Mouse (Mus musculus): ENCODE measurements at regions not wholly inside any gene's neighbourhood (a gene's known extent, or its start where the extent isn't known, plus 50 kb on each side); places are given as distances from the start of the nearest gene placed in this dataset.

- ATAC-seq (replicated peaks; ENCODE audit: poor library complexity, severe bottlenecking), result peak; percentile 71; the same call in 1 of the 2 replicates
Measured at GRCm38 (mm10) chr3:148004006-148004405, 986.3 kb downstream of the Adgrl2 start.

GRCm38 (mm10) chr3:147999330-147999953 lies 990.9 kb downstream of the Adgrl2 start:
- no peak for ATAC-seq (replicated peaks; ENCODE audit: poor library complexity, severe bottlenecking)

DNA sequence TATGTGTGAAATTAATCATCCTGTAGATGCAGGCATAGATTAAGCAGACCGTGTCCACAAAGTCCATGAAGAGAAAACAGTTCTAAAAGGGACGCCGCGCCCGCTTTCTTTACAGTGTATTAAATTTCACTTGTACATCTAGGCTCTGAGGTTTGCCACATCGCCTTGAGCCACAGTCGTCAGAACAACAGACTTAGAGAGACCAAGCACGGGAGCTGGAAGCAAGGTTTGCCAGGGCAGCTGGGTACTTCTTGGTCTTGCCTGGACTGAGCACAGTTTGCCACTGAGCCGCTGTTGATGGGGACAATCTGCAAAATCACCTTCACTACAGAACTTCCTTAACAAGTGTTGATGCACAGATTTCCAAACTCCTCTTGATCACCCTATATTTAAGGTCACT lies 998.6 kb downstream of the Adgrl2 start:
- ATAC-seq (replicated peaks; ENCODE audit: poor library complexity, severe bottlenecking), result no peak

DNA sequence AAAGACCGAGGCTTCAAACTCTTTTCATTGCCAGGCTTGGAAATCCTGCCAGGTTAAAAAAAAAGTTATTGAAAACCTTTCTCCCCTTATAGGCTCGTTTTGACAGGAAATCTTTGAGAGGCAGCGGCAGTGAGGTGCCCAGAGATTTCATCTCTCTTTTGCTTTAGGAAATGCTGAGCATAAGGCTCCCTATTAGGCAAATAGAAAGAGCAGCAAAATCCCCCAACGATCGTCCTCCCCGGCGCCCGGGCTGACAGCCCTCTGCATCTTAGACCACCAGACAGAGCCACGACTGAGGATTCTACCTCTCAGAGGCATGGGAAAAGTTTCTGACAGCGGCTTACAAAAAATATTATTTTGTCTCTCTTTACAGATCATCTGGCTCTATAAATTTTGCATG lies 999.5 kb downstream of the Adgrl2 start:
- ATAC-seq (replicated peaks; ENCODE audit: poor library complexity, severe bottlenecking), result no peak

DNA sequence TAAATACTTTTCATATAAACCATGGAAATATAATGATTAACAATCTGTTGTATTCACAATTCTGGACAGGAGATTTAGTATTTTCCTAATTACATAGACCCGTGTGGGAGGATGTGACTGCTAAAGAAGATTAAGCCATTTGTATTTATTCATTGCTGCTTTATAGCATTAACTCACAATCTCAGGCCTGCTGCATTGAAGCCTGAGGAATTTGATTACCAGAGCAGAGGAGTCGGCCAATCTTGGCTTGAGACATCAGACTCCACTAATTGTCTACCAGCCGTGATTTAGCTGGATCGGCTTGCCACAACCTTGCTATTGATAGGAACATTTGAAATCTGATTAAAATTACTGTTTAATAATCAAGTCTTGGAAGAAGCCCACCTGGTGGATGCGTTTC lies 1007.5 kb downstream of the Adgrl2 start:
- ATAC-seq (replicated peaks; ENCODE audit: poor library complexity, severe bottlenecking), result no peak

- no peak for ATAC-seq (replicated peaks; ENCODE audit: poor library complexity, severe bottlenecking)
Measured at GRCm38 (mm10) chr3:147981621-147982020, 1008.7 kb downstream of the Adgrl2 start.

DNA sequence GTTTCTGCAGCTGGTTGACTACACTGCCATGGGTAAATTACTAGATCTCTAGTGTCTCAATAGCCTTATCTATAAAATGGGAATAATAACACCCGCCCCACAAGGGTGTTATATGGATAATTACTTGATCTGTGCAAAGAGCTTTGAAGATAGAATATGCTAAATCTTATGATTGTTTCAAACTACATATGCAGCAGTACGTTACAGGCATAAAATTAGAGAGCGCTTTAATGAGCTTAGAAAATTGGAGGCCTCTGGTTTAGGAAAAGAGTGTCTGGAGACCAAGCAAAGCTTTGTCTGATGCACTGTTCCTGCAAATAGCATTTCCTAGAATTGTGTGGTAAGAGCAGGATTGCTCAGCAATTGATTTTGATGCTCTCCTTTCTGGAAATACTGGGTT lies 1013.8 kb downstream of the Adgrl2 start:
- ATAC-seq (replicated peaks; ENCODE audit: poor library complexity, severe bottlenecking), result no peak

DNA sequence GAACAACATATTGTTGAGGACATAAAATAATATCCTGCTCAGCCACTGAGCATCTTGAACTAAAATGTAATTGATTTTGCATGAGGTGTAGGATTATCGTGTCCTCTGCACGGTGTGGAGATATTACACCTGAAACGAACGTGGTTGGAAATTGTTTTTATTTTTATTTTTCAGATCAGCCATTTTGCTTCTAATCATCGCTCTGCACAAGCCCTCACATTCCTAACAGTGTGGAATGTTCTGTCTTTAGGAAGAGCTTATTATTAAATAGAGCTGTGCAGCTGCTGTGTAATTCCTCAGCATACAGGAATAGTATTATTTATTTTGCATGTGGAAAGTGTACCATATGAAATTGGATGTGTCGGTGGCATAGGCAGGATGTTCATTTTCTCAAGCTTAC lies 1014.3 kb downstream of the Adgrl2 start:
- ATAC-seq (replicated peaks; ENCODE audit: poor library complexity, severe bottlenecking), result no peak

GRCm38 (mm10) chr3:147975500-147975899 lies 1014.9 kb downstream of the Adgrl2 start:
- no peak for ATAC-seq (replicated peaks; ENCODE audit: poor library complexity, severe bottlenecking)

- ATAC-seq (replicated peaks; ENCODE audit: poor library complexity, severe bottlenecking), result no peak
Measured at GRCm38 (mm10) chr3:147974515-147974914, 1015.8 kb downstream of the Adgrl2 start.

GRCm38 (mm10) chr3:147968271-147968670 lies 1022.1 kb downstream of the Adgrl2 start:
- ATAC-seq (replicated peaks; ENCODE audit: poor library complexity, severe bottlenecking), result no peak

- no peak for ATAC-seq (replicated peaks; ENCODE audit: poor library complexity, severe bottlenecking)
Measured at GRCm38 (mm10) chr3:147967866-147968265, 1022.5 kb downstream of the Adgrl2 start.

DNA sequence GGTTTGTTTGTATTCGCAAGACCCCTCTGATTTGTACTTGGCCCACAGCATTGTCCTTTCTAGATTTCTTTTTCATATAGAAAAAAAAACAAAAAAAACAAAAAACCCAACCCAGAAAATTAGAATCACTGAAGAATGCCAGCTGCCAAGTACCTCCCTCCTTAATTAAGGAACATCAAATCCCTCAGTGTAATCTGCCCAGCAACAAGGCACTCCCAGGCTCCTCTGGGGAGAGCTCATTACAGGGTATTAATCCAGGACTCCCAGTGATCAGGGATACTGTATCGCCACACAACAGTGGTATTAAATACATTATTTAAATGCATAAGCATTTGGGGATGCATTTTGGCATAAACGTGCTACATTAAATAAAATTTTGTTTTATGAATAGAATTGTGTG lies 1023.1 kb downstream of the Adgrl2 start:
- no peak for ATAC-seq (replicated peaks; ENCODE audit: poor library complexity, severe bottlenecking)

GRCm38 (mm10) chr3:147966827-147967226 lies 1023.5 kb downstream of the Adgrl2 start:
- ATAC-seq (replicated peaks; ENCODE audit: poor library complexity, severe bottlenecking), result no peak

- no peak for ATAC-seq (replicated peaks; ENCODE audit: poor library complexity, severe bottlenecking)
Measured at GRCm38 (mm10) chr3:147966379-147966778, 1024.0 kb downstream of the Adgrl2 start.

- no peak for ATAC-seq (replicated peaks; ENCODE audit: poor library complexity, severe bottlenecking)
Measured at GRCm38 (mm10) chr3:147963698-147964476, 1026.5 kb downstream of the Adgrl2 start.

DNA sequence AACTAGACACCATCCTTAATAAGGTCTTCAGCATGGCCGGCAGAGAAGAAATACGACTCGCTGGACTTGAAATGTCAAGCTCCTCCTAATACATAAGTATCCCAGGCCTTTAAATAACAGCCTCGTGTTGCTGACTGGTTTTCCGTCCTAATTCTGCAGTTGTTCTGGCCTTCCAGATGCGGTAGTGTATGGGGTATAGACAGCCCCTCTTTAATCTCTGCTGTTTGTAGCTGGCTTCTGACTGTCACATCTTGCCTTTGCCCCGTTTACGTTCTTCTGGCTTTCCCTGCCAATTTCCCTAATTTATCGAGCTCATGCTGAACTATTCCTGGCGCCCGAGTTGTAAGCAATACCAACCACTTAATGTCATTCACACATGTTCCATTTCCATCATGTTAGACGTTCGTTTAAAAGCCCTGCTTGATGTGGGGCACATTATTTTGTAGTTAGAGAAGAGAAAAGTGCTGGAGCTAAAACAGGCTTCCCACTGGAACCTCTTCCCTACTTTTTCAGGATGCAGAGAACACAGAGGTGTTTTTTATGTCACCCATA lies 1042.2 kb downstream of the Adgrl2 start:
- ATAC-seq (replicated peaks; ENCODE audit: poor library complexity, severe bottlenecking), result no peak

- ATAC-seq (replicated peaks; ENCODE audit: poor library complexity, severe bottlenecking), result no peak
Measured at GRCm38 (mm10) chr3:147943314-147943713, 1047.0 kb downstream of the Adgrl2 start.

- ATAC-seq (replicated peaks; ENCODE audit: poor library complexity, severe bottlenecking), result no peak
Measured at GRCm38 (mm10) chr3:147930811-147931251, 1059.5 kb downstream of the Adgrl2 start.

- no peak for ATAC-seq (replicated peaks; ENCODE audit: poor library complexity, severe bottlenecking)
Measured at GRCm38 (mm10) chr3:147920181-147920580, 1068.0 kb downstream of the Ttll7 start.

DNA sequence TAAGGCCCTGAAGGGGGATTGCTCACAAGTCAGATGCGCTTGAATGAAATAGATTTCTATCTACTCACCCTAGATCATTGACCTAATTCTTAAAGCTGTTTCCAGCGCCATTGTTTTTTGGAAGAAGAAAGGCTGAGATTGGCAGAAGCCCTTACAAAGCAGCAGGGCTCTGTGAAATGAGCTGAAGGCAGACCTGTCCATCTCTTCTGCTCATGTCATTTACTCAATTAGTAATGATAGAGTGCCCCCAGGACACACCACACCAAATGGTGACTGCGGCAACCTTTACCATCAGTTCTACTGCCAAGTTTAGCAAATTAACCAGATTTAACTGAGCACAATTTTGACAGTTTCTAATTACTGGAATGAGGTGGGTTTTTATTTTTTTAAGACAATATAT lies 1067.5 kb downstream of the Ttll7 start:
- no peak for ATAC-seq (replicated peaks; ENCODE audit: poor library complexity, severe bottlenecking)

GRCm38 (mm10) chr3:147919146-147919545 lies 1067.0 kb downstream of the Ttll7 start:
- no peak for ATAC-seq (replicated peaks; ENCODE audit: poor library complexity, severe bottlenecking)
